Mouse (Mus musculus) G1E (cell line): ENCODE results near the gene Acox1.

Source experiments
- CTCF ChIP-seq: IDR thresholded peaks from 2 replicates; pipeline ENCODE4 v1.5.1; 2012; ENCODE audit warnings: low read depth, low read length, inconsistent platforms, mixed read lengths
- GATA1 ChIP-seq: IDR thresholded peaks from 2 replicates; pipeline ENCODE4 v1.6.1; 2012; ENCODE audit warnings: borderline replicate concordance, low read length, inconsistent platforms, mixed read lengths
- POLR2AphosphoS5 ChIP-seq: IDR thresholded peaks from 2 replicates; pipeline ENCODE4 v1.6.1; 2012; ENCODE audit warnings: low read depth, low read length, inconsistent platforms; ENCODE audit not compliant: insufficient replicate concordance
- TAL1 ChIP-seq: conservative IDR thresholded peaks from 2 replicates; pipeline ENCODE4 v1.6.1; 2012; ENCODE audit warnings: low read depth, low read length, inconsistent platforms, mixed read lengths

GRCm38 (mm10) chr11:116133497-116133896, 65.3 kb downstream of the Acox1 start:
- TF ChIP-seq TAL1 (no peak), GATA1 (no peak), CTCF (no peak), POLR2AphosphoS5 (no peak)
